18 mouse cellular contexts compared by ENCODE assay signal in the genomic region with DNA sequence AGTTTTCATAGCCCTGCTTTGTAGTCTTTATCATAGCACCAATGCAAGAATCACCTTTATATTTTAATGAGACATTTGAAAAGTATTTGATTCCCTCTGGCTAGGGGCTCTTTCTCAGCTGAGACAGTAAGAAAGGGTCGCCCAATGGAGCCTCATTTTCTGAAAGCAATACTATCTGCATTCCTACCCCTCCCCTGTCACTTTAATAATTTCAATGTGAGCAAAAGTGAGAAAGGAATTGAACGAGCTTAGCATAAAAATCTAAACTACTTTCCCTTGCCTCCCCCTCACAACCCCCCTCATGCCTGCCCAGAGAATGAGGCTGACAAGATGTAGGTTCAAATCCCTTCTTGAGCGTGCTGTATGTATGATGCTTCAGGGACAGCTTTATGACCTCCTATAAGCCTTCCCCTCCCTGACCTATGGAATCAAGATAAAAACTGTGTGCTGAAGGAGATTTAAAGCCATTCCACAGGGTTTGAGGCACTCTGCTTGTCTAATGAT.
A peak's percentile ranks its signal among the peaks of the same experiment; 100 is the strongest.
DNase-seq lines count a peak whose midpoint lies in the region; ATAC-seq and TF ChIP-seq lines count a peak whose summit lies in the region.
"Had no signal": no experiment of that assay in that cellular context is flagged by ENCODE, and none has a peak within 500 bp of the region (broad histone marks: within the 10 kb centered on the region; RNA-seq: fewer than 3 reads in every experiment).

No protein-coding gene starts in this region.

- no peak overlapping the region for H3K4me2 ChIP-seq in forebrain, postnatal 0 days (ENCODE audit: low read depth)
- no peak overlapping the region for H3K4me2 ChIP-seq in heart, postnatal 0 days (ENCODE audit: low read depth, low read length)
- no peak overlapping the region for H3K4me2 ChIP-seq in midbrain, embryonic 12.5 days (replicated peaks)
- H3K4me2 ChIP-seq: embryonic facial prominence, embryonic 13.5 days; intestine, embryonic 15.5 days; stomach, embryonic 15.5 days had no signal

- H3K36me3 ChIP-seq in forebrain, embryonic 10.5 days (replicated peaks) = no peaks in the 10 kb centered on the region
- H3K36me3 ChIP-seq in forebrain, postnatal 0 days (ENCODE audit: insufficient read depth) = no peaks in the 10 kb centered on the region
- no peaks in the 10 kb centered on the region for H3K36me3 ChIP-seq in heart, postnatal 0 days (replicated peaks; ENCODE audit: control insufficient read depth, insufficient read depth, low read length)
- H3K36me3 ChIP-seq in embryonic facial prominence, embryonic 10.5 days (replicated peaks) = no peaks in the 10 kb centered on the region
- H3K36me3 ChIP-seq in midbrain, embryonic 12.5 days = no peaks in the 10 kb centered on the region
- H3K36me3 ChIP-seq: embryonic facial prominence, embryonic 13.5 days; G1E; intestine, embryonic 15.5 days; stomach, embryonic 15.5 days had no signal

- no peaks in the 10 kb centered on the region for H3K9me3 ChIP-seq in forebrain, embryonic 10.5 days
- no peaks in the 10 kb centered on the region for H3K9me3 ChIP-seq in forebrain, postnatal 0 days (ENCODE audit: low read length)
- no peaks in the 10 kb centered on the region for H3K9me3 ChIP-seq in heart, postnatal 0 days (replicated peaks; ENCODE audit: control insufficient read depth, low read length)
- H3K9me3 ChIP-seq in embryonic facial prominence, embryonic 10.5 days = no peaks in the 10 kb centered on the region
- no peaks in the 10 kb centered on the region for H3K9me3 ChIP-seq in midbrain, embryonic 12.5 days
- H3K9me3 ChIP-seq: embryonic facial prominence, embryonic 13.5 days; intestine, embryonic 15.5 days; stomach, embryonic 15.5 days had no signal

- H3K4me3 ChIP-seq in forebrain, embryonic 10.5 days = no peak overlapping the region
- no peak overlapping the region for H3K4me3 ChIP-seq in forebrain, postnatal 0 days (ENCODE audit: low read depth, low read length)
- H3K4me3 ChIP-seq in heart, postnatal 0 days (ENCODE audit: low read depth, low read length) = no peak overlapping the region
- no peak overlapping the region for H3K4me3 ChIP-seq in embryonic facial prominence, embryonic 10.5 days
- no peak overlapping the region for H3K4me3 ChIP-seq in midbrain, embryonic 12.5 days
- H3K4me3 ChIP-seq: embryonic facial prominence, embryonic 13.5 days; intestine, embryonic 15.5 days; stomach, embryonic 15.5 days had no signal

- no peak overlapping the region for H3K9ac ChIP-seq in forebrain, postnatal 0 days
- 0 out of 2 replicates have a peak overlapping the region, but pooled peaks have one; percentile 15 for H3K9ac ChIP-seq in heart, postnatal 0 days (replicated peaks; ENCODE audit: low read depth, low read length)
- no peak overlapping the region for H3K9ac ChIP-seq in midbrain, embryonic 12.5 days (replicated peaks)
- H3K9ac ChIP-seq: embryonic facial prominence, embryonic 13.5 days; intestine, embryonic 15.5 days; stomach, embryonic 15.5 days had no signal

- no peaks in the 10 kb centered on the region for H3K27me3 ChIP-seq in forebrain, embryonic 10.5 days (ENCODE audit: poor library complexity, severe bottlenecking)
- no peaks in the 10 kb centered on the region for H3K27me3 ChIP-seq in forebrain, postnatal 0 days (ENCODE audit: insufficient read depth, low read length)
- H3K27me3 ChIP-seq in heart, postnatal 0 days (ENCODE audit: control insufficient read depth, insufficient read depth, low read length) = no peaks in the 10 kb centered on the region
- H3K27me3 ChIP-seq in embryonic facial prominence, embryonic 10.5 days (replicated peaks; ENCODE audit: low read depth, poor library complexity, severe bottlenecking) = no peaks in the 10 kb centered on the region
- no peaks in the 10 kb centered on the region for H3K27me3 ChIP-seq in midbrain, embryonic 12.5 days
- H3K27me3 ChIP-seq: embryonic facial prominence, embryonic 13.5 days; intestine, embryonic 15.5 days; stomach, embryonic 15.5 days had no signal

- TF ChIP-seq CTCF in forebrain, postnatal 0 days (IDR thresholded peaks at IDR 0.05; ENCODE audit: low read depth) = no peak
- TF ChIP-seq CTCF in heart, postnatal 0 days (IDR thresholded peaks at IDR 0.05; ENCODE audit: low read depth) = no peak

- H3K27ac ChIP-seq in forebrain, embryonic 10.5 days = peak overlapping the region; percentile 84
- H3K27ac ChIP-seq in forebrain, postnatal 0 days (ENCODE audit: low read depth, low read length) = no peak overlapping the region
- H3K27ac ChIP-seq in heart, postnatal 0 days (ENCODE audit: low read depth) = peak overlapping the region; percentile 79
- H3K27ac ChIP-seq in embryonic facial prominence, embryonic 10.5 days (replicated peaks) = peak overlapping the region; percentile 40; the same call in 1 of the 2 replicates
- peak overlapping the region; percentile 43; the same call in 1 of the 2 replicates for H3K27ac ChIP-seq in midbrain, embryonic 12.5 days (replicated peaks)
- H3K27ac ChIP-seq: embryonic facial prominence, embryonic 13.5 days; intestine, embryonic 15.5 days; kidney, postnatal 0 days; stomach, embryonic 15.5 days had no signal

- WGBS in forebrain, embryonic 10.5 days = 41% methylated on average over 3 of the region's 3 CpGs
- 15% methylated on average over 3 of the region's 3 CpGs for WGBS in forebrain, postnatal 0 days
- 49% methylated on average over 3 of the region's 3 CpGs for WGBS in heart, postnatal 0 days
- 59% methylated on average over 3 of the region's 3 CpGs for WGBS in embryonic facial prominence, embryonic 10.5 days
- WGBS in midbrain, embryonic 12.5 days = 43% methylated on average over 3 of the region's 3 CpGs

- no peak for ATAC-seq in forebrain, postnatal 0 days
- ATAC-seq in heart, postnatal 0 days (ENCODE audit: insufficient read depth, low read depth) = no peak
- peak; percentile 48 for ATAC-seq in midbrain, embryonic 12.5 days (ENCODE audit: low FRiP score, low read depth)
- no peak for ATAC-seq in granulocyte monocyte progenitor cell, adult 5-6 weeks (replicated peaks; ENCODE audit: poor library complexity, severe bottlenecking)
- ATAC-seq: CD4-positive, CD25-positive, alpha-beta regulatory T cell, adult 4 months; intestine, embryonic 15.5 days had no signal

- TF ChIP-seq EP300 in heart, postnatal 0 days (IDR thresholded peaks at IDR 0.05; ENCODE audit: low read depth) = no peak

- no peak for DNase-seq in forebrain, embryonic 10.5 days (ENCODE audit: extremely low spot score, low spot score)
- no peak for DNase-seq in forebrain, postnatal 0 days
- no peak for DNase-seq in heart, postnatal 0 days (ENCODE audit: low spot score)
- DNase-seq in heart, postnatal 4 days = no peak
- DNase-seq in embryonic facial prominence, embryonic 10.5 days (ENCODE audit: low spot score) = no peak
- no peak for DNase-seq in spleen, postnatal 36 days (ENCODE audit: low spot score in 2 of 2)
- DNase-seq: cerebellum, adult 9-10 months; left cerebral cortex, postnatal 4 days; lung, adult 18-20 months; thymus, adult 2 months had no signal

- peaks cover 50% of the 10 kb centered on the region for H3K4me1 ChIP-seq in forebrain, embryonic 10.5 days
- H3K4me1 ChIP-seq in forebrain, postnatal 0 days (ENCODE audit: insufficient read depth) = peaks cover 5% of the 10 kb centered on the region; the same call in 1 of the 2 replicates
- peaks cover 35% of the 10 kb centered on the region for H3K4me1 ChIP-seq in heart, postnatal 0 days (ENCODE audit: control insufficient read depth, insufficient read depth)
- H3K4me1 ChIP-seq in embryonic facial prominence, embryonic 10.5 days = peaks cover 16% of the 10 kb centered on the region
- H3K4me1 ChIP-seq in midbrain, embryonic 12.5 days = peaks cover 17% of the 10 kb centered on the region; the same call in 1 of the 2 replicates
- H3K4me1 ChIP-seq: intestine, embryonic 15.5 days; stomach, embryonic 15.5 days had no signal
